Mouse (Mus musculus) embryonic facial prominence, embryonic 15.5 days (tissue): Measurements from ENCODE around the gene Cdk20. TPM values are rescaled to one million over a fixed set of nuclear protein-coding genes. Genes with fewer than 3 reads are reported as not detected.

Source experiments
- polyA plus RNA-seq: library from polyadenylated mRNA; unstranded; fragments of >200 nt; fragmentation: Nextera tagmentation; extraction: Ambion mirVana; gene quantifications from 2 replicates; pipeline ENCODE4 v1.2.1, GENCODE M21; 2015

The Cdk20 gene
- polyA plus RNA-seq, 1 experiment from 2014 or later = 16.8 TPM

Other genes with a start within 250 kb of the Cdk20 start
- 14.4 and 15.2 TPM in 2 replicates for gene Cdc14b, start 157.0 kb upstream of the Cdk20 start, polyA plus RNA-seq
- gene Aaed1, start 119.6 kb upstream of the Cdk20 start, polyA plus RNA-seq = 41.0 and 45.8 TPM in 2 replicates
- gene Ctsl, start 61.4 kb upstream of the Cdk20 start, polyA plus RNA-seq = 193 and 195 TPM in 2 replicates
- gene Fam240b, start 65.5 kb downstream of the Cdk20 start, polyA plus RNA-seq = not detected in 2 replicates